Mouse (Mus musculus) fat pad, adult 2 months (tissue): Measurements from ENCODE around the gene Slc35b2.

ENCODE experiments used
- DNase-seq: peaks from one replicate; pipeline ENCODE4 v3.0.0-alpha.2; 2011; ENCODE audit warnings: low read depth, low spot score; ENCODE audit errors: extremely low read depth

Gene Slc35b2

GRCm38 (mm10) chr17:45598376-45598775 is 34.7 kb downstream of the Slc35b2 start:
- DNase-seq = no peak

GRCm38 (mm10) chr17:45598891-45599290 is 35.2 kb downstream of the Slc35b2 start:
- no peak for DNase-seq

- DNase-seq = no peak
Measured at GRCm38 (mm10) chr17:45599446-45600242, 36.0 kb downstream of the Slc35b2 start, which contains the start of gene Slc29a1. Gene Slc29a1 (minus strand): TSS chr17:45599606.

GRCm38 (mm10) chr17:45600267-45600666 is 36.6 kb downstream of the Slc35b2 start:
- no peak for DNase-seq

- no peak for DNase-seq
Measured at GRCm38 (mm10) chr17:45601325-45601724, 37.7 kb downstream of the Slc35b2 start.

GRCm38 (mm10) chr17:45601877-45602304 is 38.2 kb downstream of the Slc35b2 start, which contains the start of gene Mymx:
Gene Mymx (minus strand): TSS chr17:45602102.
- no peak for DNase-seq

GRCm38 (mm10) chr17:45602984-45603383 is 39.3 kb downstream of the Slc35b2 start:
- DNase-seq = no peak

GRCm38 (mm10) chr17:45606992-45607879 is 43.6 kb downstream of the Slc35b2 start:
- DNase-seq = no peak

GRCm38 (mm10) chr17:45608396-45608795 is 44.7 kb downstream of the Slc35b2 start:
- no peak for DNase-seq

- no peak for DNase-seq
Measured at GRCm38 (mm10) chr17:45610144-45610866, 46.6 kb downstream of the Slc35b2 start.

- no peak for DNase-seq
Measured at GRCm38 (mm10) chr17:45612008-45612407, 48.3 kb downstream of the Slc35b2 start.

GRCm38 (mm10) chr17:45612921-45613320 is 49.2 kb downstream of the Slc35b2 start:
- no peak for DNase-seq

- no peak for DNase-seq
Measured at GRCm38 (mm10) chr17:45616046-45616650, 52.5 kb downstream of the Slc35b2 start.

GRCm38 (mm10) chr17:45616679-45617078 is 53.0 kb downstream of the Slc35b2 start:
- DNase-seq = no peak
